Mouse (Mus musculus): Measurements from ENCODE around the gene Retreg2.

DNA sequence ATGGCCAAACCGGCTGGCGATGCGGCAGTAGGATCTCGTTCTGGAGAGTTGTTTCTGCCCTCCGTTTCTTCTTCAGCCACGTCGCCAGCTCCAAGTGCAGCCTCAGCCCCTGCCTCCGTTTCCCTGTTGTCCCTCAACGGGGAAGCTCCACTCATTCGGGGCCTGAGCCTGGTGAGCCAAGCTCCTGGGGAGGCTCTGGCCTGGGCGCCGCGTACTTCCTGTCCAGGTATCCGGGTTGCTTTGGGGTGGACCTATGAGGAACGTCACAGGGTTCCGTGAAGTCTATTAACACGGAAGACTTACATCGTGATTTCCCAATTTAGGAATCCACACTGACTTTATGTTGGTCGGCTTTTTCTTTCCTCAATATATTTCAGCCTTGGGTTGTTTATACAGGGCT, 49.9 kb downstream of the Retreg2 start:
- TF ChIP-seq EP300 (optimal IDR thresholded peaks at IDR 0.05) (no peak), CTCF (IDR thresholded peaks at IDR 0.05; ENCODE audit: low read depth) (no peak)

All from stomach, postnatal 0 days (tissue).